Mouse (Mus musculus) stomach, embryonic 16.5 days (tissue): ENCODE measurements around the gene D630036H23Rik. TPM values are rescaled to one million over a fixed set of nuclear protein-coding genes. Genes with fewer than 3 reads are reported as not detected.

ENCODE experiments used
- polyA plus RNA-seq: library from polyadenylated mRNA; unstranded; fragments of >200 nt; fragmentation: Nextera tagmentation; extraction: Ambion mirVana; gene quantifications from 2 replicates; pipeline ENCODE4 v1.2.1, GENCODE M21; 2015

D630036H23Rik gene
- polyA plus RNA-seq, 1 experiment from 2014 or later, result 1.9 TPM

Other genes with a start within 250 kb of the D630036H23Rik start
- gene Ankmy2, start 225.1 kb downstream of the D630036H23Rik start, polyA plus RNA-seq, result 40.8 and 44.3 TPM in 2 replicates
- 175 and 181 TPM in 2 replicates for gene Bzw2, start 224.1 kb downstream of the D630036H23Rik start, polyA plus RNA-seq
- gene Lrrc72, start 128.8 kb downstream of the D630036H23Rik start, polyA plus RNA-seq, result not detected in 2 replicates
- 11.0 and 11.1 TPM in 2 replicates for gene Sostdc1, start 68.0 kb downstream of the D630036H23Rik start, polyA plus RNA-seq
- gene Ispd, start 731 bp downstream of the D630036H23Rik start, polyA plus RNA-seq, result 8.2 and 10.4 TPM in 2 replicates